Mouse (Mus musculus) midbrain, embryonic 15.5 days (tissue): ENCODE results near the gene Ero1l. TPM values are rescaled to one million over a fixed set of nuclear protein-coding genes. Genes with fewer than 3 reads are reported as not detected.

Experiments used
- ATAC-seq: fragments of 200-750 bp; cut with Nextera tagmentation; replicated peaks from 2 replicates; pipeline ENCODE4 v1.8.0; 2017; ENCODE audit warnings: moderate TSS enrichment
- H3K27ac ChIP-seq: fragments of 300-500 bp; sonication (generic); 2 replicates; pipeline ENCODE4 v1.5.1; 2015; ENCODE audit warnings: mild to moderate bottlenecking, inconsistent platforms
- H3K27me3 ChIP-seq: fragments of 300-500 bp; sonication (generic); replicated peaks from 2 replicates; pipeline ENCODE4 v1.6.1; 2015; ENCODE audit warnings: inconsistent platforms
- H3K36me3 ChIP-seq: fragments of 300-500 bp; sonication (generic); replicated peaks from 2 replicates; pipeline ENCODE4 v1.6.1; 2015; ENCODE audit warnings: inconsistent platforms
- H3K4me1 ChIP-seq: fragments of 300-500 bp; sonication (generic); 2 replicates; pipeline ENCODE4 v1.6.1; 2015; ENCODE audit warnings: inconsistent platforms
- H3K4me2 ChIP-seq: fragments of 300-500 bp; sonication (generic); 2 replicates; pipeline ENCODE4 v1.6.1; 2015; ENCODE audit warnings: inconsistent platforms, mild to moderate bottlenecking, moderate library complexity
- H3K4me3 ChIP-seq: fragments of 300-500 bp; sonication (generic); 2 replicates; pipeline ENCODE4 v1.5.1; 2015; ENCODE audit warnings: mild to moderate bottlenecking, inconsistent platforms
- H3K9ac ChIP-seq: fragments of 300-500 bp; sonication (generic); 2 replicates; pipeline ENCODE4 v1.6.1; 2015; ENCODE audit warnings: mild to moderate bottlenecking, inconsistent platforms
- H3K9me3 ChIP-seq: fragments of 300-500 bp; sonication (generic); 2 replicates; pipeline ENCODE4 v1.6.1; 2016; ENCODE audit warnings: inconsistent platforms
- WGBS: fragments of 180-500 bp; shearing (Covaris S2); methylation state at CpG from one replicate; pipeline ENCODE4 v1.1.7; 2015; ENCODE audit warnings: mixed read lengths; 5-methylcytosine and 5-hydroxymethylcytosine counted together
- polyA plus RNA-seq: library from polyadenylated mRNA; unstranded; fragments of >200 nt; fragmentation: Nextera tagmentation; extraction: Ambion mirVana; gene quantifications from 2 replicates; pipeline ENCODE4 v1.2.1, GENCODE M21; 2015

Ero1l gene
- polyA plus RNA-seq, 1 experiment from 2014 or later = 27.1 TPM

DNA sequence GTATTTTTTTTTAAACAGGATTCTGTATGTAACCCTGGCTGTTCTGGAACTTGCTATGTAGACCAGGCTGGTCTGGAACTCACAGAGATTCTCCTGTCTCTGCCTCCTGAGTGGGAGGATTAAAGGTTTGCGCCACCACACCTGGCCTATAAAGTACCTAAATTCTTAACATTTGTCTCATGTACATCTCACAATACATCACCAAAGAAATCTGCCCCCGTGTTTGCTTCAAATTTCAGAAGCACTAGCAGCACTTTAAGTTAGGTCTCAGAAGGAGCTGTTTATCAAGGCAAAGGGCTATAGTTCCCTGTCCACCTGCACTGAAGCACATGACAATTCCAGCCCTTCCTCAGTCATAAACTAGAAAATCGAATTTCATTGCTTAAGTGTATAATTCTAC lies 36.5 kb downstream of the Ero1l start:
- Histone ChIP-seq H3K27me3 (no peaks in the 10 kb centered on the region), H3K9ac (no peak overlapping the region), H3K9me3 (no peaks in the 10 kb centered on the region), H3K27ac (no peak overlapping the region), H3K4me2 (no peak overlapping the region), H3K4me3 (no peak overlapping the region), H3K4me1 (no peaks in the 10 kb centered on the region), H3K36me3 (peaks cover 10% of the 10 kb centered on the region; the same call in 1 of the 2 replicates)
- no peak for ATAC-seq
- 90% methylated on average over 3 of the region's 3 CpGs for WGBS

DNA sequence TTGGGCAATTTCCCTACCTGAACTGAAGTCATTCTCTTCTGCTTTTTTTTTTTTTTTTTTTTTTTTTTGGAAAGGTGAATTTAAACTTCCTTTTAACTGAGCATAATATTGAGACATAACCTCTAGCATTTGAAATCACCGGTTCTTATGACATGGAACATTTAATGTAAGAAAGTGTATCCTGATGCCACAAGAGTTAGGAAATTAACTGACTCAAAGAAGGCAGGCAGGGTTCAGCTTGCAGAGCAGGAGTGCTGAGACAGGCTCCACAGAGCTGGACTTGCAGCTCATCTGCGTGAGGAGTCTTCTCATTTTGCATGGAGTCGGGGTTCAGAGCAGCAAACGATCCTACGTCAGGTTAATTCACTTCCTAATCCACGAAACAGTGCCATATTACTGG lies 42.8 kb downstream of the Ero1l start:
- no peak overlapping the region for H3K4me3 ChIP-seq
- H3K4me2 ChIP-seq = no peak overlapping the region
- no peaks in the 10 kb centered on the region for H3K27me3 ChIP-seq
- H3K9me3 ChIP-seq = no peaks in the 10 kb centered on the region
- peaks cover 10% of the 10 kb centered on the region; the same call in 1 of the 2 replicates for H3K36me3 ChIP-seq
- H3K9ac ChIP-seq = no peak overlapping the region
- no peak for ATAC-seq
- 95% methylated on average over 6 of the region's 6 CpGs for WGBS
- no peaks in the 10 kb centered on the region for H3K4me1 ChIP-seq
- H3K27ac ChIP-seq = no peak overlapping the region

DNA sequence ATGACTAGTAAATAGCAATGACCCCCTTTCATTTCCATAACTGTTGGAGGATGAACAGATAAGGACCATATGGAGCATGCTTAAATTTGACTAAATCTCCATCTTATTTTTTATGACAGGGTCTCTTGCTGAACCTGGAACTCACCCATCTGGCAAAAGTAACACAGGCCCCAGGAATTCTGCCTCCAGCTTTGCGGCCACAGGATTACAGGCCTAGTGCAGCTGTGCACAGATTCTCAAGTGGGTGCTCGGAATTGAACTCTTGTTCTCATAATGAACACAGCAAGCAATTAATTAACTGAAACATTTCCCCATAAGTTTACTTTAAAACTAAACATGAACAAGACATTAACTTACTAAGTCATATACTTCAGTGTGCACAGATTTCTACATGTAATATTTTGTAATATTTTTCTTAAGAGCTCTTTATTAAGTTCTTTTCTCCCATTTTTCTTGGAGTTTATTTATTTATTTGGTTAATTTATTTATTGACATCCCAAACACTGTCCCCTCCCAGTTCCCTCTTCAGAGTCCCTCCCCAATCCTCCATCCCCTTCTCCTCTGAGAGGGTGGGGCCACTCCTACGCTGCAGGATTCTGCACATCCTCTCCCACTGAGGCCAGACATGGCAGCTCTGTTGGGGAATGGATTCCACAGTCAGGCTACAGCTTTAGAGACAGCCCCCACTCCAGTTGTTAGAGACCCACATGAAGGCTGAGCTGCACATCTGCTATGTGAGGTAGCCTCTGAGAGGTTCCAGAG lies 54.6 kb downstream of the Ero1l start:
- Histone ChIP-seq H3K36me3 (peaks cover 10% of the 10 kb centered on the region), H3K4me1 (no peaks in the 10 kb centered on the region), H3K27me3 (no peaks in the 10 kb centered on the region), H3K9ac (no peak overlapping the region), H3K9me3 (peaks cover 4% of the 10 kb centered on the region; the same call in 1 of the 2 replicates), H3K4me3 (no peak overlapping the region), H3K27ac (no peak overlapping the region), H3K4me2 (no peak overlapping the region)
- 87% methylated on average over 3 of the region's 3 CpGs for whole genome bisulfite sequencing
- no peak for ATAC-seq

DNA sequence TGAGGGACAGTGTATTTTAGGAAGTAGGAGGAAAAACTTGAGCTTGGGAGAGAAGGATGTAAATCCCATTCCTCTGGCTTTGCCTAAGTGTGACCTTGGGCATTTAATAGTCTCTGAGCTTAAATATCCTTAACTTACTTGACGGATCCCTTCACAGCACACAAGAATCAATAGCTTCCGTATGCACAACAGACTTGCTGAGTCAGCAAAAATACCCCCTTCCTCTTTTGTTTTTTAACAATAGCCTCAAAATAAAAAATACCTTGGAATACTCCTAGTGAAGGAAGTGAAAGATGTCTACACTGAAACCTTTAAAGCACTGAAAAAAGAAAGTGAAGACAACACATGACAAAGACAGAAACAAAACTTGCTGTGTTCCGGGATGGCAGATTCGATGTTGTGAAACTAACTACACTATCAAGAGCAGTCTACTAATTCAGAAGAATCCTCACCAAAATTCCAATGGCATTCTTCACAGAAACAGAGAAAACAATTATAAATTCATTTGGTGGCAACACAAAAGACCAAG lies 67.0 kb downstream of the Ero1l start:
- Histone ChIP-seq H3K4me3 (no peak overlapping the region), H3K27me3 (no peaks in the 10 kb centered on the region), H3K36me3 (no peaks in the 10 kb centered on the region; the same call in 1 of the 2 replicates), H3K27ac (no peak overlapping the region), H3K9me3 (no peaks in the 10 kb centered on the region), H3K9ac (no peak overlapping the region), H3K4me1 (no peaks in the 10 kb centered on the region), H3K4me2 (no peak overlapping the region)
- WGBS = 89% methylated on average over 4 of the region's 4 CpGs
- ATAC-seq = no peak

DNA sequence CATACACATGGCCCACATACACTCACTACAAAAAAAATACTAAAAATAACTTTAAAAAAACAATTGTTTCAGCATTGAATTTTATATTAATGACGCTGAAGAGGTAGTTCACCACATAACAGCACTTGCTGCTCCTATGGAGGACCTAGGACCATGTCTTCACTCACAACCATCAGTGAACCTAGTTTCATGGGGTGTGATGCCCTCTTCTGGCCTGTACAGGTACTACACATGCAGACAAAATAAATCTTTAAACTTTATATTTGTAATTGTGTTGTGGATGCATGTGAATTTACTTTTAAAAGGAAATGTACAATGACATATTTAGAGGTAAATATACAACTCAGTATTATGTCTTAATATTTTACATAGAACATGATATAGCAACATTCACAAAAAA lies 77.0 kb downstream of the Ero1l start:
- 66% methylated on average over 1 of the region's 1 CpGs for WGBS
- H3K9me3 ChIP-seq = no peaks in the 10 kb centered on the region
- no peaks in the 10 kb centered on the region for H3K27me3 ChIP-seq
- H3K27ac ChIP-seq = no peak overlapping the region
- H3K4me3 ChIP-seq = no peak overlapping the region
- H3K4me1 ChIP-seq = no peaks in the 10 kb centered on the region
- H3K4me2 ChIP-seq = no peak overlapping the region
- no peak overlapping the region for H3K9ac ChIP-seq
- no peak for ATAC-seq
- H3K36me3 ChIP-seq = no peaks in the 10 kb centered on the region

DNA sequence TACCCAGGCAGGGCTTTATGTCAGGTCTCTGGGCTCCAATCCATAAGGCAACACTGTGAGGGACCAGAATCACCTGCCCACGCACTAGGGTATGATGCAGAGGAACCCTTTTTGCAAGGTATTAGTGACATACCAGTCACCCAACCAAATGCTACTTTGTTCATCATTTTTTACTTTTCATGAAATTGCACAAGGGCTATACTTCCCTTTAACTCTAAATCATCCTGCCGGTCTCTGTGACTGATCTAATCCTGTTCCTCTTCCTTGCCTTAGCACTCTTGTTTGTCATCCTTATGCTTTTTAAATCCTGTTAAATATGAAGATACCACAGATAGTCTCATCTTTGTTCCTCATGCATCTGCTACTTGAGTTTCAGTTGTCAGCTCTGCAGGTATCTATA lies 79.5 kb downstream of the Ero1l start:
- WGBS = 92% methylated on average over 2 of the region's 2 CpGs

More for the DNA sequence above, 79.5 kb downstream of the Ero1l start:
- Histone ChIP-seq H3K27ac (no peak overlapping the region), H3K4me3 (no peak overlapping the region), H3K27me3 (no peaks in the 10 kb centered on the region), H3K4me1 (no peaks in the 10 kb centered on the region), H3K9me3 (no peaks in the 10 kb centered on the region), H3K9ac (no peak overlapping the region), H3K4me2 (no peak overlapping the region), H3K36me3 (no peaks in the 10 kb centered on the region)
- ATAC-seq = no peak

Other genes starting within 250 kb of the Ero1l start
- 15.9 and 18.1 TPM in 2 replicates for gene Gpr137c, start 99.1 kb downstream of the Ero1l start, polyA plus RNA-seq
- 32.4 and 34.0 TPM in 2 replicates for gene Txndc16, start 98.4 kb downstream of the Ero1l start, polyA plus RNA-seq
- gene Psmc6, start 11.0 kb upstream of the Ero1l start, polyA plus RNA-seq = 140 and 147 TPM in 2 replicates
- 63.4 and 63.8 TPM in 2 replicates for gene Styx, start 32.3 kb upstream of the Ero1l start, polyA plus RNA-seq
- gene Gnpnat1, start 86.1 kb upstream of the Ero1l start, polyA plus RNA-seq = 26.3 and 30.2 TPM in 2 replicates
- 55.3 and 67.1 TPM in 2 replicates for gene Fermt2, start 211.3 kb upstream of the Ero1l start, polyA plus RNA-seq